20 mouse cellular contexts compared by ENCODE assay signal in the genomic region with DNA sequence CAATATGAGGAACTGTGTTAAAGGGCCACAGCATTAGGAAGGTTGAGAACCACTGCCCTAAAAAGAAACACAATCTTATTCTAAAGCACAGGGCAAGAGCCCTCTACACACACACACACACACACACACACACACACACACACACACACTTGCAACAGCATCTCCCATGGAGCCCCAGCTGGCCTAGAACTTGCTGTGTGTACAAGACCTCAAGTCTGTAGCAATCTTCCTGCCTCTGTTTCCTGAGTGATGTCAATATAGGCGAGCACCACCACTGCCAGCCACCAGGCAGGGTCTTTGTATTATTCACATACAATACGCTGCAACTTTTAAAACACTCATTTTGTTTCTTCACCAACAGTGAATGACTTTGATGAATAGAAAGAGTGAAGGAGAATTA.
"Had no signal": no experiment of that assay in that cellular context is flagged by ENCODE, and none has a peak within 500 bp of the region (broad histone marks: within the 10 kb centered on the region; RNA-seq: fewer than 3 reads in every experiment).

No protein-coding gene starts in this region.

- H3K4me2 ChIP-seq: limb, embryonic 13.5 days; liver, embryonic 13.5 days; lung, embryonic 14.5 days; midbrain, embryonic 11.5 days; neural tube, embryonic 13.5 days had no signal

- H3K9me3 ChIP-seq: limb, embryonic 10.5 days; limb, embryonic 13.5 days; liver, embryonic 13.5 days; neural tube, embryonic 13.5 days had no signal

- H3K9ac ChIP-seq: limb, embryonic 13.5 days; liver, embryonic 13.5 days; lung, embryonic 14.5 days; neural tube, embryonic 13.5 days had no signal

- H3K36me3 ChIP-seq: limb, embryonic 10.5 days; limb, embryonic 13.5 days; liver, embryonic 13.5 days; neural tube, embryonic 13.5 days had no signal

- ATAC-seq: lung, postnatal 0 days had no signal

- DNase-seq: kidney, adult 18-20 months; kidney, adult 9 months; kidney, postnatal 14 days; kidney, postnatal 4 days; liver; liver, embryonic 13.5 days; lung, embryonic 14.5 days; midbrain, embryonic 14.5 days; right cerebral cortex, postnatal 4 days; thymus, adult 2 months; thymus, postnatal 14 days; thymus, postnatal 4 days had no signal

- H3K4me3 ChIP-seq: limb, embryonic 10.5 days; limb, embryonic 13.5 days; liver, embryonic 13.5 days; myocyte; neural tube, embryonic 13.5 days had no signal

- H3K4me1 ChIP-seq: limb, embryonic 13.5 days; neural tube, embryonic 13.5 days had no signal

- H3K27me3 ChIP-seq: limb, embryonic 13.5 days; liver, embryonic 13.5 days; neural tube, embryonic 13.5 days had no signal

- H3K27ac ChIP-seq: limb, embryonic 10.5 days; limb, embryonic 13.5 days; liver, embryonic 13.5 days; macrophage; neural tube, embryonic 13.5 days; stomach, postnatal 0 days had no signal
